Mouse (Mus musculus): ENCODE measurements around the gene 1700018G05Rik. TPM values are rescaled to one million over a fixed set of nuclear protein-coding genes. Genes with fewer than 3 reads are reported as not detected.

1700018G05Rik gene
- polyA plus RNA-seq (2017; shearing (Covaris generic)) = not detected

GRCm38 (mm10) chrX:102928072-102928471 is at the start of gene 1700018G05Rik:
1700018G05Rik (plus strand) TSS chrX:102928372.

DNA sequence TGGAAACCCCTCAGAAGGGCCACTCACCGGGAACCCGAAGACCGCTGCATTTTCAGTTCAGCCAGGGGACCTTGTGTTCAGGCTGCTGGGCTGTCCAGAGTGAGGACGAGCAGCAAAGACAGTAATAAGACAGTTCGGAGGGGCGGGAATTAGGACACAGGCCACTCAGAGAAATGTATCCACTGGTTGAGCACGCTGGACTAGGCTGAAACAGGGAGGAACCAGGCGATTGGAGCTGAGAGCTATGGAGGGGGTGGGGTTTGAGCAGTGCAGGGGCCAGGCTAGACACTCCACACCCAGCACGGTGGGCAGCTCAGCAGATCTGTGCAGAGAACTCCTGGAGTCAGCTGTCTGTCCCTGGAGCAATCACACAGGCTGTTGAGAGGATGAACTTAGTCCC is 19.6 kb upstream of the 1700018G05Rik start, which contains the start of the genes Dmrtc1a and 1700011M02Rik:
Gene Dmrtc1a (minus strand): TSS at position 101 of the 400 bp plus-strand sequence.
Gene 1700011M02Rik (plus strand): TSS at position 319 of the 400 bp plus-strand sequence.

Other genes with a start within 250 kb of the 1700018G05Rik start
- not detected for gene Gm3880, start 241.4 kb upstream of the 1700018G05Rik start, polyA plus RNA-seq (2017; shearing (Covaris generic))
- not detected for gene Gm9112, start 220.7 kb upstream of the 1700018G05Rik start, polyA plus RNA-seq (2017; shearing (Covaris generic))
- gene Dmrtc1b, start 220.5 kb upstream of the 1700018G05Rik start, polyA plus RNA-seq (2017; shearing (Covaris generic)) = not detected
- gene Dmrtc1c1, start 125.4 kb upstream of the 1700018G05Rik start, polyA plus RNA-seq (2017; shearing (Covaris generic)) = not detected
- gene Dmrtc1c2, start 73.8 kb upstream of the 1700018G05Rik start, polyA plus RNA-seq (2017; shearing (Covaris generic)) = not detected
- gene 1700031F05Rik, start 60.4 kb upstream of the 1700018G05Rik start, polyA plus RNA-seq (2017; shearing (Covaris generic)) = not detected
- gene Dmrtc1a, start 19.7 kb upstream of the 1700018G05Rik start, polyA plus RNA-seq (2017; shearing (Covaris generic)) = not detected
- gene 1700011M02Rik, start 19.5 kb upstream of the 1700018G05Rik start, polyA plus RNA-seq (2017; shearing (Covaris generic)) = not detected

Data from CD4-positive, CD25-positive, alpha-beta regulatory T cell, adult 9 weeks (primary cell).